Mouse (Mus musculus): ENCODE results near the gene Pax1.
A peak's percentile ranks its signal among the peaks of the same experiment; 100 is the strongest.

- TF ChIP-seq CTCF (IDR thresholded peaks at IDR 0.05; ENCODE audit: low read depth) (peak; percentile 48), EP300 (IDR thresholded peaks at IDR 0.05; ENCODE audit: low read depth) (no peak)
Measured at GRCm38 (mm10) chr2:147433120-147433519, 71.4 kb downstream of the Pax1 start.
